Mouse (Mus musculus) cerebellum, adult 2 months (tissue): ENCODE measurements at regions not wholly inside any gene's neighbourhood (a gene's known extent, or its start where the extent isn't known, plus 50 kb on each side); places are given as distances from the start of the nearest gene placed in this dataset.

Source experiments
- CTCF ChIP-seq: fragments of 200-500 bp; IDR thresholded peaks from 2 replicates; pipeline ENCODE4 v1.5.1; 2011; ENCODE audit warnings: low read depth, mild to moderate bottlenecking, control low read depth, low read length, moderate library complexity, borderline replicate concordance; ENCODE audit not compliant: insufficient read depth
- POLR2A ChIP-seq: fragments of 200-500 bp; IDR thresholded peaks from 2 replicates; pipeline ENCODE4 v1.6.1; 2011; ENCODE audit warnings: low read length, control low read depth, borderline replicate concordance; ENCODE audit not compliant: insufficient read depth

DNA sequence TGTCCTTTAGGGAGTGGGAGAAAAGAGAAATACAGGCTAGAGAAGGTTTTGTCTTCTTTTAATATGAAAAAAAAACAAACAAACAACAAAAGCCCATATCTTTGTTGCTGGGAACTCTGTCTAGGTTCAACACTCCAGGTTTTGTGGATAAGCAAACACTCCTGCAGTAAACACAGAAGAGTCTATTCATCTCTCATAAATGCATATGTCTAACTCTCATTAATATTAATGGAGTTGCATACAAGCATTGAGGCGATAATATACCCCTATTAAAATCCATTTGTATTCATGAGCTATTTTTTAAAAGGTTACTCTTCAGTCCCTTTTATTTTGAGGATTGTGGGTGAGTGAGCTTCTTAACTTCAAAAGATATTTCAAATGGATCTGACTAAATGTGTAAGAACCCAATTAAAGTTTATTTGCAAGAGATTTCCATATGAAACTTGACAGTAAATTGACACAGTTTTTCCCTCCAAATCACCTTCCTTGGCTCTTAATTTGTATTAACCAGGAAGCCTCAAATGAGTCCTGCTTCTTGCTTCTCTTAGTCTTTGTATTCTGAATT, 302.6 kb upstream of the Nr5a2 start:
- TF ChIP-seq POLR2A (no peak), CTCF (no peak)
